Mouse (Mus musculus) thymus, adult 2 months (tissue): ENCODE results near the gene Cbfa2t2.

Experiments
- CTCF ChIP-seq: fragments of 200-500 bp; IDR thresholded peaks from 2 replicates; pipeline ENCODE4 v1.5.1; 2012; ENCODE audit warnings: mild to moderate bottlenecking, control low read depth, low read length, moderate library complexity, borderline replicate concordance; ENCODE audit not compliant: control insufficient read depth, poor library complexity, insufficient read depth; ENCODE audit errors: extremely low read depth
- POLR2A ChIP-seq: fragments of 200-500 bp; IDR thresholded peaks from 2 replicates; pipeline ENCODE4 v1.6.1; 2012; ENCODE audit warnings: mild to moderate bottlenecking, low read length, control low read depth, moderate library complexity; ENCODE audit not compliant: control insufficient read depth, poor library complexity, insufficient read depth; ENCODE audit errors: extremely low read depth

DNA sequence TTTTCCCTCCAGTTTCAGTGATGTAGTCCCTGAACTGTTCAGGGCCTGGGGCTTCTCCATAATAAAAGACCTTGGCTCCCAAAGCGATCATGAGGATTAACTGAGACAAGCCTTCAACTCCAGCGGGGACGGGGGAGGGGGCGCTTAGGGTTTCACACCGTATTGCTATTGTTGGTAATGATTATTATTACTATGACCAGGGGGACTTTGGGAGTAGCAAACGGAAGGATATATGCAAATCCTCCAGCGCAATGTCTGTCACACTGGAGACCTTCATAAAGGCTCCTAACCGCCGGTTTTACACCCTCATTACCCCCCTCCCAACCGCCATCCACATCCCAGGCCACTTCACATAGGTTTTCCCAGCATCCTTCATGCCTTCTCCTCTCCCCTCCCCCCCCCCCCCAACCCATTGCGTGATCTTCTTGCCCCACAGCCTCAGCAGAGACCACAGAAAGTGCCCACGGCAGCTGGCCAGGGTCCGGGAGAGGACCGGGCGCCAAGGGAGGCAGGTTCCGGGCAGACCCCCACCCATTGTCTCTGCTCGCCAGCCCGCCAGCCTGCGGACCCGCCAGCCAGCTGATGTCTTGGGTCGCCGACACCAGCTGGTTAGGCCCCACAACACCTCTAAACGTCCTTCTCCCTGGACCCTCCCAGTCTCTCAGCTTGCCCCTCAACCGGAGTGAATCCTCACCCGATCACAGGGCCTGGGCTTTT lies 9.9 kb upstream of the Cbfa2t2 start:
- no peak for TF ChIP-seq POLR2A
- no peak for TF ChIP-seq CTCF
